Comparison of ENCODE assay signal across 28 mouse cellular contexts in genomic region chr5:35659503-35659902, GRCm38 (mm10). TPM values are rescaled to one million over a fixed set of nuclear protein-coding genes. Genes with fewer than 3 reads are reported as not detected.
A peak's percentile ranks its signal among the peaks of the same experiment; 100 is the strongest.
DNase-seq lines count a peak whose midpoint lies in the region; ATAC-seq and TF ChIP-seq lines count a peak whose summit lies in the region.
"Had no signal": no experiment of that assay in that cellular context is flagged by ENCODE, and none has a peak within 500 bp of the region (broad histone marks: within the 10 kb centered on the region; RNA-seq: fewer than 3 reads in every experiment).

No protein-coding gene starts in this region.

- H3K9me3 ChIP-seq in heart, postnatal 0 days (replicated peaks; ENCODE audit: control insufficient read depth, low read length), result no peaks in the 10 kb centered on the region
- no peaks in the 10 kb centered on the region for H3K9me3 ChIP-seq in limb, embryonic 13.5 days
- H3K9me3 ChIP-seq: forebrain, embryonic 10.5 days; forebrain, embryonic 13.5 days; hindbrain, embryonic 10.5 days; hindbrain, embryonic 13.5 days; intestine, embryonic 15.5 days had no signal

- peak; percentile 27 for ATAC-seq in heart, postnatal 0 days (ENCODE audit: insufficient read depth, low read depth)
- peak; percentile 54 for ATAC-seq in limb, embryonic 13.5 days (ENCODE audit: low FRiP score, low read depth)
- ATAC-seq: activated CD4-positive, CD25-positive, alpha-beta regulatory T cell, adult 4 months; CD4-positive, CD25-positive, alpha-beta regulatory T cell, adult 4 months; forebrain, embryonic 13.5 days; forebrain, embryonic 16.5 days; hindbrain, embryonic 16.5 days; intestine, embryonic 15.5 days had no signal

- no peak overlapping the region for H3K27ac ChIP-seq in heart, postnatal 0 days (ENCODE audit: low read depth)
- no peak overlapping the region for H3K27ac ChIP-seq in limb, embryonic 13.5 days
- H3K27ac ChIP-seq: forebrain, embryonic 10.5 days; forebrain, embryonic 13.5 days; gastrocnemius, adult 2 months; hindbrain, embryonic 10.5 days; hindbrain, embryonic 13.5 days; intestine, embryonic 15.5 days had no signal

- no peaks in the 10 kb centered on the region for H3K36me3 ChIP-seq in heart, postnatal 0 days (replicated peaks; ENCODE audit: control insufficient read depth, insufficient read depth, low read length)
- no peaks in the 10 kb centered on the region; the same call in 1 of the 2 replicates for H3K36me3 ChIP-seq in limb, embryonic 13.5 days
- H3K36me3 ChIP-seq: forebrain, embryonic 10.5 days; hindbrain, embryonic 10.5 days; hindbrain, embryonic 13.5 days; intestine, embryonic 15.5 days had no signal

- no peak for TF ChIP-seq EP300 in heart, postnatal 0 days (IDR thresholded peaks at IDR 0.05; ENCODE audit: low read depth)

- DNase-seq in heart, postnatal 0 days (ENCODE audit: low spot score), result no peak
- DNase-seq in heart, adult 11 months, result no peak
- peak; percentile 40 for DNase-seq in lung, postnatal 10 days
- DNase-seq in lung, postnatal 36 days, result no peak
- no peak for DNase-seq in adrenal gland, postnatal 4 days (ENCODE audit: low spot score in 2 of 2)
- DNase-seq: adrenal gland, postnatal 10 days; adrenal gland, postnatal 36 days; cerebellum, adult 11 months; cerebellum, adult 2 months; cerebellum, adult 9-11 months; cerebellum, postnatal 25 days; gastrocnemius, adult 2 months; gastrocnemius, postnatal 36 days; heart, postnatal 36 days had no signal

- no peak overlapping the region for H3K4me2 ChIP-seq in heart, postnatal 0 days (ENCODE audit: low read depth, low read length)
- no peak overlapping the region for H3K4me2 ChIP-seq in limb, embryonic 13.5 days (replicated peaks)
- H3K4me2 ChIP-seq: forebrain, embryonic 13.5 days; heart, embryonic 11.5 days; hindbrain, embryonic 13.5 days; intestine, embryonic 15.5 days had no signal

- H3K27me3 ChIP-seq in heart, postnatal 0 days (ENCODE audit: control insufficient read depth, insufficient read depth, low read length), result no peaks in the 10 kb centered on the region
- H3K27me3 ChIP-seq in limb, embryonic 13.5 days, result no peaks in the 10 kb centered on the region
- H3K27me3 ChIP-seq: forebrain, embryonic 13.5 days; intestine, embryonic 15.5 days had no signal

- H3K4me3 ChIP-seq in heart, postnatal 0 days (ENCODE audit: low read depth, low read length), result no peak overlapping the region
- no peak overlapping the region for H3K4me3 ChIP-seq in limb, embryonic 13.5 days
- H3K4me3 ChIP-seq: forebrain, embryonic 10.5 days; forebrain, embryonic 13.5 days; gastrocnemius, adult 2 months; hindbrain, embryonic 10.5 days; hindbrain, embryonic 13.5 days; intestine, embryonic 15.5 days had no signal

- peaks cover 6% of the 10 kb centered on the region; the same call in 1 of the 2 replicates for H3K4me1 ChIP-seq in heart, postnatal 0 days (ENCODE audit: control insufficient read depth, insufficient read depth)
- H3K4me1 ChIP-seq in limb, embryonic 13.5 days, result peaks cover 8% of the 10 kb centered on the region; the same call in 1 of the 2 replicates
- H3K4me1 ChIP-seq: forebrain, embryonic 13.5 days; hindbrain, embryonic 13.5 days; intestine, embryonic 15.5 days had no signal

- TF ChIP-seq CTCF in heart, postnatal 0 days (IDR thresholded peaks at IDR 0.05; ENCODE audit: low read depth), result no peak

- no peak overlapping the region for H3K9ac ChIP-seq in heart, postnatal 0 days (replicated peaks; ENCODE audit: low read depth, low read length)
- no peak overlapping the region for H3K9ac ChIP-seq in limb, embryonic 13.5 days
- H3K9ac ChIP-seq: forebrain, embryonic 13.5 days; hindbrain, embryonic 13.5 days; intestine, embryonic 15.5 days had no signal

- 57% methylated on average over 3 of the region's 3 CpGs for WGBS in heart, postnatal 0 days
- 40% methylated on average over 3 of the region's 3 CpGs for WGBS in limb, embryonic 13.5 days

RNA-seq across cellular contexts. Expression of gene Htra3, which starts 20.1 kb away (rescaled TPM):
- total RNA-seq in heart, postnatal 0 days (2014; rRNA removed; ENCODE audit: low replicate concordance), result 43.3 and 49.5 TPM in 2 replicates
- polyA plus RNA-seq in heart, postnatal 0 days (2015; fragmentation: Nextera tagmentation; extraction: Ambion mirVana), result 17.2 and 19.2 TPM in 2 replicates
- 19.4 and 20.1 TPM in 2 replicates for polyA plus RNA-seq in limb, embryonic 13.5 days (2015; fragmentation: Nextera tagmentation; extraction: Ambion mirVana)
- total RNA-seq in adrenal gland, postnatal 4 days (2021), result 10 to 100 TPM; 39.0 to 45.2 TPM
- total RNA-seq: common myeloid progenitor, adult 5-6 weeks; granulocyte monocyte progenitor cell, adult 5-6 weeks; MEL had no signal
- polyA plus RNA-seq: activated CD4-positive, CD25-positive, alpha-beta regulatory T cell, adult 4 months; CD4-positive, CD25-positive, alpha-beta regulatory T cell, adult 4 months had no signal
